Mouse (Mus musculus) hindbrain, postnatal 0 days (tissue): ENCODE data around the gene Gm20388. TPM values are rescaled to one million over a fixed set of nuclear protein-coding genes. Genes with fewer than 3 reads are reported as not detected.

Experiments used
- ATAC-seq: fragments of 200-750 bp; cut with Nextera tagmentation; 2 replicates; pipeline ENCODE4 v1.8.0; 2017; ENCODE audit warnings: mild to moderate bottlenecking, moderate TSS enrichment, moderate library complexity
- DNase-seq: peaks from one replicate; pipeline ENCODE4 v3.0.0-alpha.2; 2015; ENCODE audit warnings: low spot score
- H3K27ac ChIP-seq: fragments of 300-500 bp; sonication (generic); 2 replicates; pipeline ENCODE4 v1.5.1; 2014; ENCODE audit warnings: mild to moderate bottlenecking
- H3K27me3 ChIP-seq: fragments of 300-500 bp; sonication (generic); 2 replicates; pipeline ENCODE4 v1.6.1; 2014; ENCODE audit warnings: low read length, mixed read lengths; ENCODE audit not compliant: insufficient read depth
- H3K36me3 ChIP-seq: fragments of 300-500 bp; sonication (generic); 2 replicates; pipeline ENCODE4 v1.6.1; 2014; ENCODE audit warnings: low read length, mixed read lengths; ENCODE audit not compliant: insufficient read depth
- H3K4me1 ChIP-seq: fragments of 300-500 bp; sonication (generic); 2 replicates; pipeline ENCODE4 v1.6.1; 2014; ENCODE audit warnings: antibody characterized with exemption, low read length, mixed read lengths; ENCODE audit not compliant: insufficient read depth
- H3K4me2 ChIP-seq: fragments of 300-500 bp; sonication (generic); 2 replicates; pipeline ENCODE4 v1.6.1; 2014; ENCODE audit warnings: low read depth, mild to moderate bottlenecking, low read length, moderate library complexity, mixed read lengths
- H3K4me3 ChIP-seq: fragments of 300-500 bp; sonication (generic); 2 replicates; pipeline ENCODE4 v1.5.1; 2014; ENCODE audit warnings: low read length
- H3K9ac ChIP-seq: fragments of 300-500 bp; sonication (generic); replicated peaks from 2 replicates; pipeline ENCODE4 v1.6.1; 2014; ENCODE audit warnings: mild to moderate bottlenecking, low read length, moderate library complexity, mixed read lengths
- H3K9me3 ChIP-seq: fragments of 300-500 bp; sonication (generic); 2 replicates; pipeline ENCODE4 v1.6.1; 2016; ENCODE audit warnings: low read length, mixed read lengths
- CTCF ChIP-seq: IDR thresholded peaks from 2 replicates; pipeline ENCODE4 v1.5.1; 2016; ENCODE audit warnings: antibody characterized with exemption, control low read depth, low read depth
- WGBS: fragments of 180-500 bp; shearing (Covaris S2); extraction: QIAGEN DNeasy Blood & Tissue Kit; methylation state at CpG from one replicate; pipeline ENCODE4 v1.1.7; 2014; 5-methylcytosine and 5-hydroxymethylcytosine counted together
- polyA plus RNA-seq: library from polyadenylated mRNA; unstranded; fragments of >200 nt; fragmentation: Nextera tagmentation; extraction: Ambion mirVana; gene quantifications from 2 replicates; pipeline ENCODE4 v1.2.1, GENCODE M21; 2015
- total RNA-seq: library from RNA; depleted of rRNA; stranded (reverse); fragments of >200 nt; gene quantifications from 2 replicates; pipeline ENCODE4 v1.2.3, GENCODE M21; 2014

Gm20388 gene
- total and polyA plus RNA-seq, 2 experiments from 2014 or later: 71.3 TPM; not detected in 1

- Histone ChIP-seq H3K4me3 (no peak overlapping the region), H3K9me3 (no peaks in the 10 kb centered on the region), H3K9ac (no peak overlapping the region), H3K27me3 (peaks cover 95% of the 10 kb centered on the region), H3K27ac (no peak overlapping the region), H3K36me3 (no peaks in the 10 kb centered on the region), H3K4me2 (no peak overlapping the region; the same call in 1 of the 2 replicates), H3K4me1 (peaks cover 3% of the 10 kb centered on the region; the same call in 1 of the 2 replicates)
- DNase-seq (no peak), ATAC-seq (no peak)
- under 1% methylated on average over 17 of the region's 17 CpGs for WGBS
- TF ChIP-seq CTCF: no peak
Observed at GRCm38 (mm10) chr8:121124547-121125239, 1214.1 kb downstream of the Gm20388 start.

GRCm38 (mm10) chr8:121125311-121125876 is 1214.8 kb downstream of the Gm20388 start:
- DNase-seq (peak; percentile 85), ATAC-seq (peak; percentile 67; the same call in 1 of the 2 replicates)
- H3K4me2 ChIP-seq: peak overlapping the region; percentile 39
- H3K4me3 ChIP-seq: peak overlapping the region; percentile 15
- H3K9me3 ChIP-seq: no peaks in the 10 kb centered on the region
- peaks cover 3% of the 10 kb centered on the region; the same call in 1 of the 2 replicates for H3K4me1 ChIP-seq
- under 1% methylated on average over 35 of the region's 36 CpGs for WGBS
- H3K36me3 ChIP-seq: no peaks in the 10 kb centered on the region
- TF ChIP-seq CTCF: peak; percentile 61
- no peak overlapping the region for H3K27ac ChIP-seq
- peaks cover 95% of the 10 kb centered on the region for H3K27me3 ChIP-seq
- no peak overlapping the region for H3K9ac ChIP-seq

- DNase-seq (no peak), ATAC-seq (no peak)
- H3K27me3 ChIP-seq: peaks cover 97% of the 10 kb centered on the region
- H3K9me3 ChIP-seq: no peaks in the 10 kb centered on the region
- no peak overlapping the region for H3K9ac ChIP-seq
- H3K4me3 ChIP-seq: no peak overlapping the region
- H3K36me3 ChIP-seq: no peaks in the 10 kb centered on the region
- 0 out of 2 replicates have a peak overlapping the region, but pooled peaks have one; percentile 39 for H3K4me2 ChIP-seq
- peaks cover 3% of the 10 kb centered on the region; the same call in 1 of the 2 replicates for H3K4me1 ChIP-seq
- WGBS: 5% methylated on average over 6 of the region's 6 CpGs
- H3K27ac ChIP-seq: no peak overlapping the region
- no peak for TF ChIP-seq CTCF
Observed at GRCm38 (mm10) chr8:121126191-121126590, 1215.5 kb downstream of the Gm20388 start.

GRCm38 (mm10) chr8:121126694-121127093 is 1216.1 kb downstream of the Gm20388 start:
- Histone ChIP-seq H3K27me3 (peaks cover 93% of the 10 kb centered on the region), H3K4me2 (no peak overlapping the region), H3K9ac (no peak overlapping the region), H3K9me3 (no peaks in the 10 kb centered on the region), H3K4me1 (peaks cover 3% of the 10 kb centered on the region; the same call in 1 of the 2 replicates), H3K27ac (no peak overlapping the region), H3K36me3 (no peaks in the 10 kb centered on the region), H3K4me3 (no peak overlapping the region)
- ATAC-seq: no peak
- TF ChIP-seq CTCF: no peak
- DNase-seq: no peak
- 11% methylated on average over 6 of the region's 6 CpGs for WGBS

- Histone ChIP-seq H3K4me2 (no peak overlapping the region), H3K36me3 (no peaks in the 10 kb centered on the region), H3K4me1 (peaks cover 3% of the 10 kb centered on the region; the same call in 1 of the 2 replicates), H3K9me3 (no peaks in the 10 kb centered on the region), H3K27me3 (peaks cover 93% of the 10 kb centered on the region), H3K9ac (no peak overlapping the region), H3K4me3 (no peak overlapping the region), H3K27ac (no peak overlapping the region)
- ATAC-seq (no peak), DNase-seq (no peak)
- WGBS: 6% methylated on average over 11 of the region's 11 CpGs
- TF ChIP-seq CTCF: no peak
Observed at GRCm38 (mm10) chr8:121127291-121127701, 1216.7 kb downstream of the Gm20388 start.

- Histone ChIP-seq H3K4me2 (peak within 1 kb of the TSS; percentile 41), H3K27me3 (peaks cover 93% of the 10 kb centered on the region), H3K4me3 (peak within 1 kb of the TSS; percentile 2), H3K9ac (no peak within 1 kb of the TSS), H3K27ac (no peak within 1 kb of the TSS), H3K4me1 (peaks cover 3% of the 10 kb centered on the region; the same call in 1 of the 2 replicates), H3K9me3 (no peaks in the 10 kb centered on the region), H3K36me3 (no peaks in the 10 kb centered on the region)
- TF ChIP-seq CTCF: no peak
- ATAC-seq: no peak
- 1% methylated on average over 43 of the region's 43 CpGs for WGBS
- no peak for DNase-seq
Observed at GRCm38 (mm10) chr8:121127756-121128375, 1217.2 kb downstream of the Gm20388 start, which contains the start of gene Foxl1. Foxl1 (plus strand) TSS chr8:121127940.
